Mouse (Mus musculus) bone marrow, adult 2 months (tissue): ENCODE measurements around the gene Gm11985. TPM values are rescaled to one million over a fixed set of nuclear protein-coding genes. Genes with fewer than 3 reads are reported as not detected.

Source experiments
- H3K27ac ChIP-seq: fragments of 200-500 bp; 2 replicates; pipeline ENCODE4 v1.5.1; 2012; ENCODE audit warnings: low read depth, mild to moderate bottlenecking, control low read depth, inconsistent platforms, low read length; ENCODE audit not compliant: control insufficient read depth, poor library complexity, insufficient read depth
- H3K4me1 ChIP-seq: fragments of 200-500 bp; 2 replicates; pipeline ENCODE4 v1.6.1; 2011; ENCODE audit warnings: low read length; ENCODE audit not compliant: control insufficient read depth, insufficient read depth
- H3K4me3 ChIP-seq: fragments of 200-500 bp; replicated peaks from 2 replicates; pipeline ENCODE3; 2011; ENCODE audit warnings: mild to moderate bottlenecking, low read depth, low read length, control low read depth; ENCODE audit not compliant: control insufficient read depth
- CTCF ChIP-seq: fragments of 200-500 bp; IDR thresholded peaks from 2 replicates; pipeline ENCODE4 v1.5.1; 2011; ENCODE audit warnings: low read length, control low read depth; ENCODE audit not compliant: control insufficient read depth, insufficient read depth
- POLR2A ChIP-seq: fragments of 200-500 bp; IDR thresholded peaks from 2 replicates; pipeline ENCODE4 v1.6.1; 2011; ENCODE audit warnings: low read depth, mild to moderate bottlenecking, control low read depth, low read length, borderline replicate concordance; ENCODE audit not compliant: control insufficient read depth
- WGBS: fragments of 180-500 bp; shearing (Covaris S2); methylation state at CpG from one replicate; pipeline ENCODE4 v1.1.7; 2018; 5-methylcytosine and 5-hydroxymethylcytosine counted together
- polyA plus RNA-seq: library from polyadenylated mRNA; stranded (reverse); fragments of >200 nt; gene quantifications from 2 replicates; pipeline ENCODE4 v1.2.4, GENCODE M21; 2011; ENCODE audit warnings: low replicate concordance; ENCODE audit not compliant: missing spikeins, insufficient read depth, insufficient read length

The Gm11985 gene
- polyA plus RNA-seq, 1 experiment: not detected

DNA sequence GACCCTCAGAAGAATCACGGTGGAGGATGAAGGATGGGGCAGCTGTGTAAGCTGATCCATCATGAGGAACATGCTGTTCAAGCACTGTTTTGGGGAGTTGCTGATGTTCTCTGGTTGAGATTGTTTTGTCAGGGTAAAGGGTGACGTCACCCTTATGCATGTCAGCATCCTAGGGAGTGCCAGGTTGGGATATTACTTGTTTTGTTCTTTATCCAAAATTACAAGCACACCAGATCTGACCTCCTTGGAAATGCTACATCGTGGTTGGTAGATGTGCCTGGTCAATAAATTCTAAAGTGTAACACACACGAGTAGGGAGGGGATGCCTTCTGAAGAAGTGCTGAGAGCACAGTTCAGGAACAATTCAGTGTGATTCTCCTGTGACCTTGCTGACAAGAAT, 31.9 kb downstream of the Gm11985 start:
- H3K27ac ChIP-seq: no peak overlapping the region
- no peaks in the 10 kb centered on the region for H3K4me1 ChIP-seq
- 58% methylated on average over 4 of the region's 4 CpGs for WGBS
- TF ChIP-seq POLR2A: no peak
- no peak for TF ChIP-seq CTCF
- no peak overlapping the region for H3K4me3 ChIP-seq

DNA sequence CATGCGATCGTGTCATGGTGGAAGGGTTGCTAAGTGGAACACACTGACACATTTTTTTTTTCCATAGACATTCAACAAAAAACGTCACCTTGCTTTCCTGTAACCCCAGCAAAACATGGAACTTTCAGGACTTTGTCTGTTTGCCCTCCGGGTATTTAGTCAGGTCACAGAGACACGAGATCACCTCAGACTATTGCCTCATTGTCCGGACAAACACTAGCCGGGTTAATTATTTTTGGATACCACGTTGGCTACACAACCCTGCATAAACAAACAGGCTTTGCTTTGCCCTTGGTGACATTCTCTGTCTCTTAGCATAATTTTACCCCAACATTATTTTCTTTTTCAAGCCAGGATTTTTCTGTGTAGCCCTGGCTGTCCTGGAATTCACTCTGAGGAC, 35.3 kb downstream of the Gm11985 start:
- no peak overlapping the region for H3K27ac ChIP-seq
- H3K4me3 ChIP-seq: no peak overlapping the region
- WGBS: 78% methylated on average over 8 of the region's 8 CpGs
- no peaks in the 10 kb centered on the region for H3K4me1 ChIP-seq
- TF ChIP-seq POLR2A (no peak), CTCF (no peak)

DNA sequence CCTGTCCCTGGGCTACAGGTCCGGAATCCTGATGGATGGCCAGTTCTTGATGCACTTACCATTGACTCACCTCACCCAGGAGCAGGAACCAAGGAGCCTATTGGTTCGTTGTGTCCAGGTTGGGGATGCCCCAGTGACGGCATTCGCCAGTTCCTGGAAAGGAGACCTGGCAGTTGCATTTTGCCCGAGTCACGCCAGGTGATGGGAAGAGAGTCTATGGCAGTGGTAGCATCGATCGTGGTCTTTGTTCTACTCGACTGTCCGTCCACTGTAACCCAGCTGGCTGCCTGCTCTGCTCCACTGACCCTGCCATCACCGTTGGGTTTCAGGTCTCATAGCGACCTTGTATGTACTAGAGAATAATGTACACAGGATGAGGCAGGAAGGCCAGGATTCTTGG, 36.0 kb downstream of the Gm11985 start:
- WGBS: 83% methylated on average over 12 of the region's 12 CpGs
- Histone ChIP-seq H3K27ac (no peak overlapping the region), H3K4me3 (no peak overlapping the region), H3K4me1 (no peaks in the 10 kb centered on the region)
- no peak for TF ChIP-seq CTCF
- TF ChIP-seq POLR2A: no peak

DNA sequence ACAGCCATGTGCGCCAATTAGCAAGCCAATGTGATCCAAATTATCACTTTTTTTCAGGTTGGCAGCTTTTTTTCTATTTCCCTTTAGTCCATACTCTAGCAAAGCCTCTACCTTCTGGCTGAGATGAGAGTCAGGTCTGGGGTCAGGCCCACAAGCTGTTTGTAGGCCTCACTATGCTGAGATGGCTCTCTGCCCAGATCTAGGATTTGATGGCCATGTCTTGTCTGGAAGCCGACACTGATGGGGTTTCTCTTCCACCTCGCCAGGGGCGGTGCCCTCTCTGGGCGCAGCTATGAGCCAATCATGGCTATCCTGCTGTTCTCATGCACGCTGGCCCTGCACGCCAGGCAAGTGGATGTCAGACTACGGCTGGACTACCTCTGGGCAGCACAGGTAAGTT, 37.9 kb downstream of the Gm11985 start:
- Histone ChIP-seq H3K4me3 (no peak overlapping the region), H3K4me1 (no peaks in the 10 kb centered on the region), H3K27ac (no peak overlapping the region)
- TF ChIP-seq POLR2A (no peak), CTCF (no peak)
- WGBS: 80% methylated on average over 8 of the region's 8 CpGs

DNA sequence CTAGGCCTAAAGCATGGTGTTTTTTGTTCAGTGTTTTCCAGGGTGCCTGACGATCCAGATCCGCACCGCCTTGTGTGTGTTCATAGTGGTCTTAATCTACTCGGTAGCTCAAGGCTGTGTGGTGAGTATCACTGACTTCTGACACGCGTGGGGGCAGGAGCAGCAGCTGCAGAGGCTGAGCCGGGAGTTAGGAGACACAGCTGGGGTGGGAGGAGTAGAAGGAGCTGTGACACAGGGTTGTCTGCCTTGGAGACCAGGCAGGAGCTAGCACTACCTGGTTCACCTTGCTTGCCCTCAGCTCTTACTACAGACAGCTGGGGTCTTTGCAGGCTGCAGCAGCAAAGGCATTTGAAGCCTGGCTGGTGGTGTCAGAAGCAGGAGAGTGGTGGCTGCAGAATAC, 38.9 kb downstream of the Gm11985 start:
- Histone ChIP-seq H3K4me1 (no peaks in the 10 kb centered on the region), H3K4me3 (no peak overlapping the region), H3K27ac (no peak overlapping the region)
- TF ChIP-seq CTCF (no peak), POLR2A (no peak)
- WGBS: 78% methylated on average over 7 of the region's 7 CpGs

DNA sequence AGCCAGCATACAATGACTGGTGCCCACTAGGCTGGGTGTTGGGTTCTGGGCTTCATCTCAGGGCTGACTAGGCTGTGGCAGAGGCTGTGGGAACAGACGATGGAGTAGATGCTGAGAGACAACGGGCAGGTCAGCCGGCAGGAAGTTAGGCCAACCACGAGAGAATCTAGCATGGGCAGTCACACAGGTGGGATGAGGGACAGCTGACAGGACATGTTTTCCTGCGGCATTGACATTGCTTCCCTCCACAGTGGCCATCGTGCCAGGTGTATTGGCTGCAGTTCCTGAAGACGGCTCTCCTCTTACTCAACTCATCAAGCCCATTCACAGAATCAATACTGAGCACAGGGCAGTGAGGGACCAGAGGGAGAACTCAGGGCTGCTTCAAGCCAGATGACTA, 40.4 kb downstream of the Gm11985 start:
- 77% methylated on average over 7 of the region's 7 CpGs for WGBS
- no peaks in the 10 kb centered on the region for H3K4me1 ChIP-seq
- H3K27ac ChIP-seq: no peak overlapping the region
- no peak overlapping the region for H3K4me3 ChIP-seq
- no peak for TF ChIP-seq POLR2A
- no peak for TF ChIP-seq CTCF

DNA sequence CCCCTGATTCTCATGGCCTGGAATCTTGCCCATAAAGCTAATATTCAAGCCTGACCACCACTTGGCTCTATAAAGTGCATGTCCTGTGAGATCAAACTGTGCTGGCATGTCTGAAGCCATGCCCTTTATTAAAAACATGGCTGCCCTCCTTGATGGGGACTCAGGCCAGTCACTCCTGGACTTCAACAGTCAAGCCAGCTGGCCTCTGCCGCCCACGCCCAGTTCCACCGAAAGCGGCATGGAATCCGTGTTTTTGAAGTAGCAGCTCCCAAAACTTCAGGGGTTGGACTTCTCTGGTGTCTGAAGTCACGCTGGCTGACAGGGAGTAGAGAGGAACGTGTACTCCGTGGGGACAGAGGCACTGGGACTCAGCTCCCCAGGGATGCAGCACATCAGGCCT, 40.8 kb downstream of the Gm11985 start:
- Histone ChIP-seq H3K27ac (no peak overlapping the region), H3K4me3 (no peak overlapping the region), H3K4me1 (no peaks in the 10 kb centered on the region)
- TF ChIP-seq CTCF (no peak), POLR2A (no peak)
- WGBS: 73% methylated on average over 8 of the region's 8 CpGs

DNA sequence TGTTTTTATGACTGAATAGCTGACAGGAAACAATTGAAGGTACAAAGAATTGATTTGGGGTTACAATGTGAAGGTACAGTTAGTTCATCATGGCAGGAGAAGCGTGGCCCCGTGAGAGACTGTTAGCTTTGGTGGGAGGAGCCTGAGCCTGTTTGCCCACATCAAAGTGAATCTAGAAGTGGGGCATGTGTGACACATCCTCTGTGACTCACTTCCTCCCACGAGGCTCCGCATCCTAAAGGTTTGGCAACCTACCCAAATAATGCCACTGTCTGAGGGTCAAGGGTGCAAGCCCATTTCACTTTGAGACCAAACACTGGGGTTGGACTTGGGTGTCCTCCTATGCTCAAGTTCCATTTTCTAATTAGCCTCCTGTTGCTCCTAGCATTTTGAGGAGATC, 43.1 kb downstream of the Gm11985 start:
- WGBS: 3% methylated on average over 4 of the region's 4 CpGs
- no peak for TF ChIP-seq CTCF
- no peak for TF ChIP-seq POLR2A
- no peak overlapping the region for H3K27ac ChIP-seq
- no peaks in the 10 kb centered on the region for H3K4me1 ChIP-seq
- no peak overlapping the region for H3K4me3 ChIP-seq

DNA sequence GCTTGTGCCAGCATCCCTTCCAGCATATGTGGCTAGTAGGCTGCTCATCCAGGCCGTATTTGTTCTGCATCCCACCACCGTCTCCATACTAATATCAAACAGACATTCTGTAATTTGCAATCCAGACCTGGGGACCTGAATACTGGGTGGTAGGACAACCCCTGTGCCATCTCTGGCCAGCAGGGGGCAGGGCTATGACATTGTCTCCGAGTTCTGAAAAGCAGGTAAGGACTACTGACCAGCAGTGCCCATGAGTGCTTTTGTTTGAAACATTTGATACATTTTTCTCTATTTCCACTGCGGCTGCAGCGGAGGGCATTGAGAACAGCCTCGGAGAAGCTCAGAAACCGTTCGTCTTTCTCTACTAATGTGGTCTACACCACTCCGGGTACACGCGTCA, 44.0 kb downstream of the Gm11985 start:
- no peaks in the 10 kb centered on the region for H3K4me1 ChIP-seq
- 82% methylated on average over 11 of the region's 11 CpGs for WGBS
- TF ChIP-seq CTCF (peak; percentile 11; the same call in 1 of the 2 replicates), POLR2A (no peak)
- H3K27ac ChIP-seq: no peak overlapping the region
- H3K4me3 ChIP-seq: no peak overlapping the region
